Mouse (Mus musculus) G1E (cell line): ENCODE data around the gene Tshz2. TPM values are rescaled to one million over a fixed set of nuclear protein-coding genes. Genes with fewer than 3 reads are reported as not detected.

Source experiments
- ATAC-seq: 2 replicates; pipeline ENCODE4 v1.8.0; 2016; ENCODE audit warnings: mild to moderate bottlenecking; ENCODE audit not compliant: insufficient number of reproducible peaks, poor library complexity, low FRiP score, severe bottlenecking; ENCODE audit errors: extremely low read depth
- DNase-seq: peaks from one replicate; pipeline ENCODE4 v3.0.0; 2012; ENCODE audit warnings: low spot score
- H3K27me3 ChIP-seq: 2 replicates; pipeline ENCODE4 v1.6.1; 2012; ENCODE audit warnings: mild to moderate bottlenecking, low read length, inconsistent platforms; ENCODE audit not compliant: insufficient read depth
- H3K36me3 ChIP-seq: replicated peaks from 2 replicates; pipeline ENCODE3; 2012; ENCODE audit warnings: mild to moderate bottlenecking, inconsistent platforms
- H3K4me1 ChIP-seq: 2 replicates; pipeline ENCODE4 v1.6.1; 2012; ENCODE audit warnings: low read depth, low read length, inconsistent platforms, mixed read lengths; ENCODE audit not compliant: insufficient read depth
- H3K4me3 ChIP-seq: 2 replicates; pipeline ENCODE4 v1.5.1; 2012; ENCODE audit warnings: low read depth, mild to moderate bottlenecking, inconsistent platforms, low read length, moderate library complexity, mixed read lengths
- H3K9me3 ChIP-seq: replicated peaks from 2 replicates; pipeline ENCODE4 v1.6.1; 2012; ENCODE audit warnings: inconsistent platforms
- CTCF ChIP-seq: IDR thresholded peaks from 2 replicates; pipeline ENCODE4 v1.5.1; 2012; ENCODE audit warnings: low read depth, low read length, inconsistent platforms, mixed read lengths
- GATA1 ChIP-seq: IDR thresholded peaks from 2 replicates; pipeline ENCODE4 v1.6.1; 2012; ENCODE audit warnings: borderline replicate concordance, low read length, inconsistent platforms, mixed read lengths
- GATA2 ChIP-seq: IDR thresholded peaks from 2 replicates; pipeline ENCODE4 v1.6.1; 2012; ENCODE audit warnings: low read depth, low read length, inconsistent platforms, borderline replicate concordance
- POLR2AphosphoS5 ChIP-seq: IDR thresholded peaks from 2 replicates; pipeline ENCODE4 v1.6.1; 2012; ENCODE audit warnings: low read depth, low read length, inconsistent platforms; ENCODE audit not compliant: insufficient replicate concordance
- TAL1 ChIP-seq: conservative IDR thresholded peaks from 2 replicates; pipeline ENCODE4 v1.6.1; 2012; ENCODE audit warnings: low read depth, low read length, inconsistent platforms, mixed read lengths
- polyA plus RNA-seq: library from polyadenylated mRNA; stranded (reverse); fragments of >175 nt; gene quantifications from 2 replicates; pipeline ENCODE4 v1.2.3, GENCODE M21; 2012
- total RNA-seq, 2 experiments: library from RNA; stranded (forward) in 1 of 2; stranded (reverse) in 1 of 2; fragments of 200-1000 nt in 1 of 2; fragments of >200 nt in 1 of 2; fragmentation: Nextera tagmentation in 1 of 2; gene quantifications; 2 replicates each; pipeline ENCODE4 v1.2.3; 2014 to 2017

Tshz2 gene
- total and polyA plus RNA-seq, 3 experiments = 0.16 TPM; not detected in 2

DNA sequence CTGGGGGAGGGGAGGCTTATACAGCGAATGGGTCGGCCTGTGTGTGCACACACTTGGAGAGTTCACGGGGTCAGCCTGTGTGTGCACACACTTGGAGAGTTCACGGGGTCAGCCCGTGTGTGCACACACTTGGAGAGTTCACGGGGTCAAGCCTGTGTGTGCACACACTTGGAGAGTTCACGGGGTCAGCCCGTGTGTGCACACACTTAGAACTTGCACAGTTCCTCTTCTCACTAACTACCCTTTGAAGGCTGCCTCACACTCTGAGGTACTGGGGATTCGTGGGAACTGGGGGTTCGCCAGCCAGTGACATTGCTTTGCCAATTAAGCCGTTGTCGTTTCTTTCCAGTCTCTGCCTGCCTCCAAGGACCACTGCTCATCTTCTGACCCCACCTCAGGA lies 422.1 kb downstream of the Tshz2 start:
- no peak for DNase-seq
- no peaks in the 10 kb centered on the region for H3K4me1 ChIP-seq
- no peaks in the 10 kb centered on the region for H3K27me3 ChIP-seq
- no peaks in the 10 kb centered on the region for H3K36me3 ChIP-seq
- ATAC-seq = no peak
- H3K4me3 ChIP-seq = no peak overlapping the region
- no peak for TF ChIP-seq GATA2
- TF ChIP-seq TAL1 = no peak
- peaks cover 57% of the 10 kb centered on the region for H3K9me3 ChIP-seq

- no peaks in the 10 kb centered on the region for H3K4me1 ChIP-seq
- DNase-seq (no peak), ATAC-seq (no peak)
- H3K27me3 ChIP-seq = no peaks in the 10 kb centered on the region
- TF ChIP-seq CTCF (no peak), POLR2AphosphoS5 (no peak), TAL1 (no peak), GATA2 (no peak), GATA1 (no peak)
- peaks cover 54% of the 10 kb centered on the region for H3K9me3 ChIP-seq
- no peaks in the 10 kb centered on the region for H3K36me3 ChIP-seq
- H3K4me3 ChIP-seq = no peak overlapping the region
Observed at GRCm38 (mm10) chr2:170055413-170055812, 422.6 kb downstream of the Tshz2 start.

DNA sequence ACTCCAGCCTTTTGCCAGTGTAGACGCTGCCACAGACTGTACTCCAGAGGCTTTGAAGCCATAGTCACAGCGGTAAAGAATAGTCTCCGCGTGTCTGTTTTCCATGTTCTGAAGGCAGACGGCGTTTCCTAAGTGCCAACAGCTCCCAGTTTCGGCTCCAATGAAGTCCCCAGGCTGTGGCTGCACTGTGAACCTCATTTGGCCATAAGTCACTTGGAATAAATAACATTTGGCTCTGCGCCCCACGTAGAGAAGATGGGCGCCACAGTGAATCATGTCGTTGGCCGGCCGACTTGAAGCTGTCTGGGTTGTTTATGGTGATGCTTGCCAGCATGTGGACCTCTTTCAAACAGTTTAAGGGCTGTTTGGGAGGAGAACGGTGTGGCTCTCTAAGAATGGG lies 426.0 kb downstream of the Tshz2 start:
- no peaks in the 10 kb centered on the region for H3K36me3 ChIP-seq
- no peak for ATAC-seq
- no peak for DNase-seq
- TF ChIP-seq TAL1 (no peak), GATA1 (no peak), GATA2 (no peak)
- H3K9me3 ChIP-seq = peaks cover 42% of the 10 kb centered on the region
- no peak overlapping the region for H3K4me3 ChIP-seq
- H3K27me3 ChIP-seq = no peaks in the 10 kb centered on the region
- no peaks in the 10 kb centered on the region for H3K4me1 ChIP-seq

- no peaks in the 10 kb centered on the region for H3K36me3 ChIP-seq
- no peaks in the 10 kb centered on the region for H3K4me1 ChIP-seq
- ATAC-seq (no peak; the same call in 1 of the 2 replicates), DNase-seq (no peak)
- H3K27me3 ChIP-seq = no peaks in the 10 kb centered on the region
- H3K9me3 ChIP-seq = peaks cover 38% of the 10 kb centered on the region
- TF ChIP-seq CTCF (peak; percentile 36; the same call in 1 of the 2 replicates), POLR2AphosphoS5 (no peak)
- H3K4me3 ChIP-seq = no peak overlapping the region
Observed at GRCm38 (mm10) chr2:170060066-170060465, 427.3 kb downstream of the Tshz2 start.

GRCm38 (mm10) chr2:170062378-170062777 lies 429.6 kb downstream of the Tshz2 start:
- H3K9me3 ChIP-seq = peaks cover 29% of the 10 kb centered on the region
- ATAC-seq (no peak; the same call in 1 of the 2 replicates), DNase-seq (no peak)
- TF ChIP-seq POLR2AphosphoS5 (no peak), CTCF (no peak), GATA1 (no peak), TAL1 (no peak), GATA2 (no peak)
- no peak overlapping the region for H3K4me3 ChIP-seq
- no peaks in the 10 kb centered on the region for H3K27me3 ChIP-seq
- no peaks in the 10 kb centered on the region for H3K36me3 ChIP-seq
- no peaks in the 10 kb centered on the region for H3K4me1 ChIP-seq

GRCm38 (mm10) chr2:170069976-170070375 lies 437.2 kb downstream of the Tshz2 start:
- no peaks in the 10 kb centered on the region for H3K36me3 ChIP-seq
- no peaks in the 10 kb centered on the region for H3K27me3 ChIP-seq
- H3K4me1 ChIP-seq = no peaks in the 10 kb centered on the region
- no peak overlapping the region for H3K4me3 ChIP-seq
- ATAC-seq = no peak
- TF ChIP-seq GATA1 = no peak
- TF ChIP-seq POLR2AphosphoS5 = no peak
- no peak for TF ChIP-seq CTCF
- no peak for TF ChIP-seq GATA2
- no peak for TF ChIP-seq TAL1
- H3K9me3 ChIP-seq = peaks cover 13% of the 10 kb centered on the region
- DNase-seq = no peak

GRCm38 (mm10) chr2:170070641-170071241 lies 437.9 kb downstream of the Tshz2 start:
- peaks cover 12% of the 10 kb centered on the region; the same call in 1 of the 2 replicates for H3K9me3 ChIP-seq
- no peak for TF ChIP-seq POLR2AphosphoS5
- no peak for TF ChIP-seq GATA2
- TF ChIP-seq GATA1 = no peak
- no peak for TF ChIP-seq CTCF
- TF ChIP-seq TAL1 = no peak
- ATAC-seq = no peak
- no peak for DNase-seq
- no peaks in the 10 kb centered on the region for H3K27me3 ChIP-seq
- no peak overlapping the region for H3K4me3 ChIP-seq
- H3K36me3 ChIP-seq = no peaks in the 10 kb centered on the region
- H3K4me1 ChIP-seq = no peaks in the 10 kb centered on the region
